Mouse (Mus musculus) thymus, adult 2 months (tissue): ENCODE measurements around the gene 2310022B05Rik. TPM values are rescaled to one million over a fixed set of nuclear protein-coding genes. Genes with fewer than 3 reads are reported as not detected.

ENCODE experiments used
- DNase-seq: peaks from one replicate; pipeline ENCODE4 v3.0.0; 2021
- H3K27ac ChIP-seq: fragments of 200-500 bp; 2 replicates; pipeline ENCODE4 v1.5.1; 2012; ENCODE audit warnings: low read length, control low read depth; ENCODE audit not compliant: control insufficient read depth, insufficient read depth
- H3K27me3 ChIP-seq: fragments of 200-500 bp; 2 replicates; pipeline ENCODE4 v1.6.1; 2012; ENCODE audit warnings: mild to moderate bottlenecking, low read length, moderate library complexity, mixed read lengths; ENCODE audit not compliant: control insufficient read depth, insufficient read depth
- H3K36me3 ChIP-seq: fragments of 200-500 bp; 2 replicates; pipeline ENCODE4 v1.6.1; 2012; ENCODE audit warnings: mild to moderate bottlenecking, low read length, moderate library complexity; ENCODE audit not compliant: control insufficient read depth, insufficient read depth
- H3K4me1 ChIP-seq: fragments of 200-500 bp; replicated peaks from 2 replicates; pipeline ENCODE4 v1.6.1; 2012; ENCODE audit warnings: low read length; ENCODE audit not compliant: control insufficient read depth, insufficient read depth
- H3K4me3 ChIP-seq: fragments of 200-500 bp; 2 replicates; pipeline ENCODE4 v1.5.1; 2012; ENCODE audit warnings: mild to moderate bottlenecking, low read length, control low read depth, moderate library complexity; ENCODE audit not compliant: control insufficient read depth, insufficient read depth
- CTCF ChIP-seq: fragments of 200-500 bp; IDR thresholded peaks from 2 replicates; pipeline ENCODE4 v1.5.1; 2012; ENCODE audit warnings: mild to moderate bottlenecking, control low read depth, low read length, moderate library complexity, borderline replicate concordance; ENCODE audit not compliant: control insufficient read depth, poor library complexity, insufficient read depth; ENCODE audit errors: extremely low read depth
- POLR2A ChIP-seq: fragments of 200-500 bp; IDR thresholded peaks from 2 replicates; pipeline ENCODE4 v1.6.1; 2012; ENCODE audit warnings: mild to moderate bottlenecking, low read length, control low read depth, moderate library complexity; ENCODE audit not compliant: control insufficient read depth, poor library complexity, insufficient read depth; ENCODE audit errors: extremely low read depth
- WGBS: fragments of 180-500 bp; shearing (Covaris S2); methylation state at CpG from one replicate; pipeline ENCODE4 v1.1.7; 2018; 5-methylcytosine and 5-hydroxymethylcytosine counted together
- polyA plus RNA-seq: library from polyadenylated mRNA; depleted of rRNA; stranded (reverse); fragments of >200 nt; gene quantifications from 2 replicates; pipeline ENCODE4 v1.2.3, GENCODE M21; 2012

Gene 2310022B05Rik
- polyA plus RNA-seq, 1 experiment = 18.1 TPM

DNA sequence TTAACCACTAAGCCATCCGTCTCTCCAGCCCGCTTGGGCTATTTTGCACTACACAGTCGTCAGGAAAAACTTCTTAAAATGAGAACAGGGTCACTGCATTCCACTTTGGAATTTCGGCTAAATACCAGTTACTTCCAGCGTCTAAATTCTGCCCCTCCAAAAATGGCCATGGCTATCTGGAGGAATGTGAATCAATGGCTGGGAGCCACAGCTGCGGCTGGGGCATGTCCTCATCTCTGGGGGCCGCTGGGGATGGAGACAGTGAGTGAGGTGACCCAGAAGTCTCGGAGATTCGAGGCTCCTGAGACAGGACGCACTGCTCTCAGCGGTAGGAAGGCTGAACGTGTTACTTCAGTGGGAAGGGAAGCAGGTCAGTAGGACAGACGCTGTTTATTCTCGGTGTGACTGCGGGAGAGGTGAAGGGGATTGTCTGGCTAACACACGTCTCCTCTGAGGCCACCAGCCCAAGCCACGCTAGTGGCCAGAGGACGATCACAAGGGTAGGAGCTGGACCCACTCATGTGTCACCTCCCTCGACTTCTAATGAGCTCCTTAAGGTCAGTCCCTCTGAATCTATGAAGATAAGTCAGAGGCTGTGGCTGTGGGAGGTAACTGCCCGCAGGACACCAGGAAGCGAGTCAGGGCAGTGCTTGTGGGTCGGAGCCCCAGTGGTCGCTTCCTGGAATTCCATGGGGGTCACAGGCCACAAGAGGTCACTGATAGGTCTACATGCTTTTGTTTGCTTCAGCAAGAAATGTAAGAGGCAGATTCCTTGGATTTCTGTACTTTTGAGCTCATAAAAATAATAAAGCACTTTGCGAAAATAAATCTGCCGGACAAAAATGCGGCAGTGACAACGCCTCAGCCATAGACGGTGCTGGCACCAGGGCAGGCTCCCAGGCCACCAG is 9.3 kb downstream of the 2310022B05Rik start:
- Histone ChIP-seq H3K27me3 (no peaks in the 10 kb centered on the region), H3K4me3 (no peak overlapping the region), H3K36me3 (no peaks in the 10 kb centered on the region), H3K4me1 (no peaks in the 10 kb centered on the region), H3K27ac (no peak overlapping the region)
- WGBS = 95% methylated on average over 28 of the region's 28 CpGs
- TF ChIP-seq POLR2A (no peak), CTCF (no peak)
- no peak for DNase-seq

DNA sequence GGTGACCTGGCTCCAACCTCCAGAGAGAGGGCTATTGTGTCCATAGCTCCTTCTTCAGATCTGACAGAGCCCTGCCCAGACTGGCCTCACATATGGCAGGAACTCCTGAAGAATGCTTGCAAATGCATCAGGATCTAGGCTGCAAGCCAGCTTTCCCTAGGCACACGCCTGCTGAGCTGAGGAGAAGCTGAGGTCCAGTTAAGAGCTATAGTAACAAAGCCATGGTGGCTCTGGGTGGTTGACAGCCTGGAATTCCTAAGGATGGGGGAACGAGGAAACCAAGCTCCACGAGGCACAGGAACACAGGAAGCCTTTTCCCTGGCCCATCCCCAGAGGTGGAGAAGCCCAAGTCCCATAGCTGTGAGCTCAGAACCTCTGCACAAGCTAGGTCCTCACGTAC is 10.6 kb downstream of the 2310022B05Rik start:
- TF ChIP-seq CTCF (no peak), POLR2A (no peak)
- Histone ChIP-seq H3K36me3 (no peaks in the 10 kb centered on the region), H3K27ac (no peak overlapping the region), H3K4me1 (peaks cover 4% of the 10 kb centered on the region; the same call in 1 of the 2 replicates), H3K4me3 (no peak overlapping the region), H3K27me3 (no peaks in the 10 kb centered on the region)
- DNase-seq = no peak
- 80% methylated on average over 4 of the region's 4 CpGs for WGBS

DNA sequence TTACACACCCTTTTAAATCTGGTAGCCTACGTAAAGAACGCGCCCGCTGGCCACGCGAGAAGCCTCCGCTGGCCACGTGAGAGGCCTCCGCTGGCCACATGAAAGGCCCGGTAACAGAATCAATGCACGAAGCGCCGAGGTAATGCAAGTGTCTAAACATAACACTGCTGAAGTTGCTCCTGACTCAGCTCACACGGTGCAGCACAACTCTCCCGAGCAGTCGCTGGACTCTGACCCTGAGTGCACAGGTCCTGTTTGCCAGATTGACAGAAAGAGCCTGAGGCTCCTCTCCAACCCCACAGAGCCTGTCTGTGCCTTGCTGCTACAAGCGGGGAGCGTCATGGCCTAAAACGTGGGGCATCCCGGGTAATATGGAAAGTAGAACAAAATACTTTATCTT is 11.4 kb downstream of the 2310022B05Rik start:
- DNase-seq = no peak
- TF ChIP-seq CTCF (no peak), POLR2A (no peak)
- Histone ChIP-seq H3K27ac (no peak overlapping the region), H3K27me3 (no peaks in the 10 kb centered on the region), H3K4me3 (no peak overlapping the region), H3K4me1 (peaks cover 4% of the 10 kb centered on the region; the same call in 1 of the 2 replicates), H3K36me3 (no peaks in the 10 kb centered on the region)
- 91% methylated on average over 20 of the region's 20 CpGs for WGBS

DNA sequence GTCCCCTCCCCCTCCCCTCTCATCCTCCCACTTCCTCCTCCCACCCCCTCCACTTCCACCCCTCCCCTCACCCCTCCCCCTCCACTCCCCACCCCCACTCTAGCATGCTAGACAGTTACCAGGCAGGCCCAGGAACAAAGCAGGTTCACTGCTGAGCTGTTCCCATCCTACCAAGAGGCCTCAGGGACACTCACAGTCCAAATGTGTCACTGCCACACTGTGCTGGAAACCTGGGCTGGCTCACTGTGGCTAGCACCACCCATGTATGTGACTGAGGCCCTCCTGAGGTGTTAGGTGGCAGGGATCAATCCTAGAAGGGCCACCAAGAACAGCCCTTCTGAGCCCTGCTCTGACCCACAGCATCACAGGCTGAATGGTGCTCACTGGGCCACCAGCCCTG is 14.9 kb downstream of the 2310022B05Rik start:
- DNase-seq = no peak
- TF ChIP-seq POLR2A (no peak), CTCF (no peak)
- no peaks in the 10 kb centered on the region for H3K36me3 ChIP-seq
- H3K4me3 ChIP-seq = no peak overlapping the region
- peaks cover 4% of the 10 kb centered on the region; the same call in 1 of the 2 replicates for H3K4me1 ChIP-seq
- H3K27me3 ChIP-seq = no peaks in the 10 kb centered on the region
- H3K27ac ChIP-seq = no peak overlapping the region

DNA sequence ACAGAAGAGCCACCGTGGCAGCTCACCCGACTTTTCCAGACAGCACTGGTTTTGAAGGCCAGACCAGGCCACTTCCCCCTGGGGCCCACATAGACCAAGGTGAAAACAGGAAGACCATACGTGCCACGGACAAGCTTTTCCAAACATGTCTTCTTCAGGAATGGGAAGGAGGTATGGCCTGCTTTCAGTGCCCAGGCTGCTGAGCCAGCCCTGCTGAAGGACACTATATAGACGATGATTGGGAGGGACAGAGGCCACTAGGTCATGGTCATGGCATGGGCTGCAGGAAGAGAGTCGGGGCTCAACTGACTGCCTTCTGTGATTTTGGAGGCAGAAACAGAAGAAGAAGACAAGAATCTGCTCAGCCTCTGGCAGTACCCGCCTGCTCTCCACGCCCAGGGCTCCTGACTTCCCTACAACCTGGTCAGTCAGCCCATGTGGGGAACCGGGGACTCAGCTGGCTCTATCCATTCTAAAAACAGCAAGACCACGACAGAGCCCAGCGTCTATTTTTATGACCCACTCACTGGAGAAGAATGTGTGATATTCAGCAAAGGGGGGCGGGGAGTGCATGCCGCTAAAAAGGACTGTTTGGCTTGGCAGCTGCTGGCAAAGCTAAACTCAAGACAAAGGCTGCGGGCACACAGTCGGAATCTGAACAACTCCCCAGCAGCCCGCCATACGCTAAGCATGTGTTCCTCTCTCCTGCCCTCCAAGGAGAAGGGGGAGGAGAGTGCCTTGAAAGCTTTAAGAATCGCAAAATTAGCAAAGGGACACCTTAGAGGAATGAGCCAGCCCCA is 19.4 kb downstream of the 2310022B05Rik start:
- Histone ChIP-seq H3K4me1 (peaks cover 4% of the 10 kb centered on the region; the same call in 1 of the 2 replicates), H3K27me3 (no peaks in the 10 kb centered on the region)
- TF ChIP-seq CTCF (no peak), POLR2A (no peak)

DNA sequence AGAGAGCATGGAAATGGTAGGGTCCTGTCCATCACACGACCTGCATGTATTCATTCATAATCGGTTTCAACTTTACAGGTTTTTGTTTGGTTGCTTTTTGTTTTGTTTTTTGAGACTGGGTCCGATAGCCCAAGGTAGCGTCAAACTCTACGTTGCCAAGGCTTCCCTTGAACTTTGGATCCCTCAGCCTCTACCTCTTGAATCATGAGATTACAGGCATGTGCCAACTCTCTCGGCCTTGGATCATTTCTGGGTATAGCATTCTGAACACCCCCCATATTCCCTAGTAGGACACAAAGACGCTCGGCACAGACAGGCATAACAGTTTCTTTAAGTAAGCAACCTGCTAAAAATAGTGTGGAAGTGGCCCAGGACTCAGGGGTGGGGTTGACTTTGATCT is 21.6 kb downstream of the 2310022B05Rik start:
- Histone ChIP-seq H3K4me3 (no peak overlapping the region), H3K27ac (no peak overlapping the region), H3K27me3 (no peaks in the 10 kb centered on the region), H3K36me3 (no peaks in the 10 kb centered on the region), H3K4me1 (no peaks in the 10 kb centered on the region)
- no peak for TF ChIP-seq POLR2A
- TF ChIP-seq CTCF = no peak
- WGBS = 97% methylated on average over 8 of the region's 8 CpGs
- no peak for DNase-seq

More for the DNA sequence above, 19.4 kb downstream of the 2310022B05Rik start:
- H3K36me3 ChIP-seq = no peaks in the 10 kb centered on the region
- no peak overlapping the region for H3K27ac ChIP-seq
- no peak for DNase-seq
- WGBS = 76% methylated on average over 18 of the region's 18 CpGs
- H3K4me3 ChIP-seq = no peak overlapping the region
